Mouse (Mus musculus): ENCODE measurements at regions not wholly inside any gene's neighbourhood (a gene's known extent, or its start where the extent isn't known, plus 50 kb on each side); places are given as distances from the start of the nearest gene placed in this dataset.

DNA sequence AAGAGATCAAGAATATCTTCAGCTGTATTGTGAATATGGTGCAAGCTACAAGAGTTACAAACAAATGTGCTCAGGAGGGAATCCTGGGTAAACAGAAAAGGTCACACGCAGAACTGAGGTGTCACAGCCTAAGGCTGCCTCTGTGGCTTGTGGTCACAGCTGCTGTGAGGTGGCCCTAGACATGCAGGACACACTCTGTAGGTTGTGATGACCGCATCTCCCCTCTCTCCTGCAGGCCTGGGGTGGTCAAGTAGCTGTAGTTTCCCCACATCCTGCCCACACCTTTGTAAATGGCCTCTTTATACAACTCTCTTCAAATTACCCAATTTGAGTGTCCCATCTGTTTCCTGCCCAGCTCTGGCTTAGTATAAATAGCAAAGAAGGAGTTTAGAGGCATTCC is 75.6 kb upstream of the Ppm1b start:
- TF ChIP-seq POLR2A (IDR thresholded peaks at IDR 0.05; ENCODE audit: borderline replicate concordance, extremely low read depth, low read depth, low read length) (no peak), CTCF (IDR thresholded peaks at IDR 0.05; ENCODE audit: insufficient read depth, low read length) (no peak)

Data from lung, adult 2 months (tissue).